Mouse (Mus musculus): ENCODE results near the gene Vkorc1l1.

Vkorc1l1 gene

GRCm38 (mm10) chr5:129997700-129998099 lies 55.9 kb downstream of the Vkorc1l1 start:
- in situ Hi-C loops (cut with MboI; ENCODE audit: unreplicated experiment in 2 of 2): loop anchor here (5.0 to 25.0 kb wide), 3 partner anchors 385 to 857 kb away; no protein-coding TSS in a partner anchor

DNA sequence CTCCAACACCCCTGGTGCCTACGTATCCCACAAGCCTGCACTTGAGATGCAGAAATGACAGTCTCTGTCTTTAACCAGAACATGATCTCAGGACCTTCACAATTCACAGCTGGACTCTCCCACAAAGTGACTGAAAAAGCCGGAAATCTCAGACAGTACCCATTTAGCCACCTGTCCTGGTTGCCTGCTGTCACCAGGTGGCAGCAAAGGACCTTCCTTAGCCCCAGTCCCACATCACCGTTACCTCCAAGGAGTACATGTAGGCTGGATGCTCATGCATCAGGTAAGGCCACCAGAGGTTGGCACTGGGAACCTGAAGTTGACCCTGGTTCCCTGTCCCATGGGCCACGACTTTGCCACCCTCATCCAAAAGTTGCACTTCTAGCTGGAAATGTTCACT lies 57.3 kb downstream of the Vkorc1l1 start:
- in situ Hi-C loops (cut with MboI; ENCODE audit: unreplicated experiment in 2 of 2): loop anchor here (5.0 to 25.0 kb wide), 3 partner anchors 387 to 856 kb away; no protein-coding TSS in a partner anchor

DNA sequence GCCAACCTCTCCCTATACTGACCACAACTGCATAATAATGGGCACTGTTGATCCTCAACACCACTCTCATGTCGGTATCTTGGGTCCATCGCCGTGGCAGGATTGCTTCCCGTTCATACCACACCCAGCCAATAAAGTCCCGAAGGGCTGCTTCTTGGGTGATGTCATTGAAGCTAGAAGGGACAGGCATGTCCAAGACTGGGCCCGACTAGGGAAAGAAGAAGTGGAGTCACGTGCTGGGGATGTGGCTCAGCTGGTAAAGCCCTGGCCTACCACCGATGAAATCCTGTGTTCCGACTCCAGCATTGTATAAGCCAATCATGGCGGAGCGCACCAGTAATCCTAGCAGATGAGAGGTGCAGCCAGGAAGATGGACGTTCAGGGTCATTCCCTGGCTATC lies 59.0 kb downstream of the Vkorc1l1 start:
- in situ Hi-C loops (cut with MboI; ENCODE audit: unreplicated experiment in 2 of 2): loop anchor here in 1 of 2 experiments (25.0 kb wide), 1 partner anchor 988 kb away; the partner anchor contains the start of genes Ran and Stx2

- in situ Hi-C loops (cut with MboI; ENCODE audit: unreplicated experiment in 2 of 2): loop anchor here in 1 of 2 experiments (25.0 kb wide), 1 partner anchor 989 kb away; the partner anchor contains the start of genes Ran and Stx2
These were observed 59.7 kb downstream of the Vkorc1l1 start for GRCm38 (mm10) chr5:130001356-130001987.

DNA sequence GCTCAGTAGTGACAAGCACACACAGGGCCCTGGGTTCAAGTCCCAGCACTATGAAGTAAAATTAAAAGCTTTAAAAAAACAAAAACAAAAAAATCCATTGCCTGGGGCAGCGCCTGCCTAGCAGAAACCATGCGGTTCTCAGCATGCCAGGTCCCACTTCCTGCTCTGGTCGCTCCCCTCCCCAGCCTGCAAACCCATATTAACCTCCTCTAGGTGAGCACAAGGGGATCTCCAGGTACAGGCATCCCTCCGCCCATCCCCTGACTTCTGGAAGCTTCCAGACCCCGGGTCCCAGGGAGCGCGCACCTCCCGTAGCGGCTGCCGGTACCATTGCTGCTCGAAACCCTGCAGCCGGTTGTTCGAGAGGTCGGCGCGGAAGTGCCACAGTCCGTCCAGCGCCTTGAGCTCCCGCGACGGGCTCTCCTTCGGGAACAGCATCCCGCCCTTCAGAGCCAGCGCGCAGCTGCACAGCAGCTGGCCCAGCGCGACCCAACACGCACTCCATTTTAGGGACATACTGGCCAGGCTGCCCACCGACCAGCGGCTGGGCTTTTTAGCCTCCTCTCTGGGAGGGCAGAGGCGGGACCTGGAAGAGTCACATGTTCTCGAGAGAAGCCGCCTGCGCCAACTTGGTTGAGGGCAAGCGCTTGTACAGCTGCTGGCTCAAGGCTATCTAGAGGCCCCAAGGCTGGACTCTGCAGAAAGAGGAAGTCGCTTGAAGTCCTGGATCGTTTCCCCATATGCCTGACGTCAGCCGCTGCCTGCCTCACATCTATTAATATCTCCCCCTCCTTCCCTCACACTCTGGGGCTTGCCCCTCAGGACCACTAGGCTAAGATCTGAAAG lies 60.8 kb downstream of the Vkorc1l1 start, which contains the start of gene Gusb:
TSS of gene Gusb (minus strand) at position 749 of the 846 bp plus-strand sequence.
- in situ Hi-C loops (cut with MboI; ENCODE audit: unreplicated experiment in 2 of 2): loop anchor here in 1 of 2 experiments (25.0 kb wide), 1 partner anchor 990 kb away; the partner anchor contains the start of genes Ran and Stx2

DNA sequence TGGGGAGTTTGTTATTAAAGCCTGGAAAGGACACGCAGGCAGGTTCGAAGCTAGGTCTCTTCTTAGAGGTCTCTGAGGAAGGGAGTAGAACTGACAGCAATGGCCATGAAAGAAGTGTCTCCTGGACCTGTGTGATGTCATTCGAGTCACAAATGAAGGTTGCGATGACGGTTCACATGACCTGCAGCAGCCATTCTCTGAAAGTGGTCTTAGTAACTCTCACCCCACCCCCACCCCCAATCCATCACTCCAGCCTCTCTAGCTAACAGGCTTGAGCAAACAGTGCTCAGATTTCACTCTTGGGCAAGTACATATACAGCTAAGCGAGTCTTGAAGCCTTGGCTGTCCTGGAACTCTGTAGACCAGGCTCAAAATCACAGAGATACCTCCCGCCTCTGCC lies 61.5 kb downstream of the Vkorc1l1 start:
- in situ Hi-C loops (cut with MboI; ENCODE audit: unreplicated experiment in 2 of 2): loop anchor here in 1 of 2 experiments (25.0 kb wide), 1 partner anchor 991 kb away; the partner anchor contains the start of genes Ran and Stx2

DNA sequence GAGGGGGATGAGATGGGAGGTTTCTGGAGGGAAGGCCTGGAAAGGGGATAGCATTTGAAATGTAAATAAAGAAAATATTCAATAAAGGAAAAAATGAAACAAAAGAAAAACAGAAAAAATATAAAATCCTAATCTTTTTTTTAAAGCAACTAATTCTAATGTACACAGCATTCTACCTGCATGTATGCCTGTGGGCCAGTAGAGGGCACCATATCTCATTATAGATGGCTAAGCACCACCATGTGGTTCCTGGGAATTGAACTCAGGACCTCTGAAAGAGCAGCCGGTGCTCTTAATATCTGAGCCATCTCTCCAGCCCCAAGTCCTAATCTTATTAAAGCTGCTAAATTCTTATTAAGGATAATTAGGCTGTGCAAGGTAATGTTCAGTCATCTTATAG lies 65.6 kb downstream of the Vkorc1l1 start:
- in situ Hi-C loops (cut with MboI; ENCODE audit: unreplicated experiment in 2 of 2): loop anchor here in 1 of 2 experiments (25.0 kb wide), 1 partner anchor 995 kb away; the partner anchor contains the start of genes Ran and Stx2

- in situ Hi-C loops (cut with MboI; ENCODE audit: unreplicated experiment in 2 of 2): loop anchor here in 1 of 2 experiments (25.0 kb wide), 1 partner anchor 996 kb away; the partner anchor contains the start of genes Ran and Stx2
These were observed 66.3 kb downstream of the Vkorc1l1 start for GRCm38 (mm10) chr5:130008034-130008590.

- in situ Hi-C loops (cut with MboI; ENCODE audit: unreplicated experiment in 2 of 2): loop anchor here in 1 of 2 experiments (25.0 kb wide), 1 partner anchor 997 kb away; the partner anchor contains the start of genes Ran and Stx2
These were observed 68.0 kb downstream of the Vkorc1l1 start for GRCm38 (mm10) chr5:130009784-130010183.

DNA sequence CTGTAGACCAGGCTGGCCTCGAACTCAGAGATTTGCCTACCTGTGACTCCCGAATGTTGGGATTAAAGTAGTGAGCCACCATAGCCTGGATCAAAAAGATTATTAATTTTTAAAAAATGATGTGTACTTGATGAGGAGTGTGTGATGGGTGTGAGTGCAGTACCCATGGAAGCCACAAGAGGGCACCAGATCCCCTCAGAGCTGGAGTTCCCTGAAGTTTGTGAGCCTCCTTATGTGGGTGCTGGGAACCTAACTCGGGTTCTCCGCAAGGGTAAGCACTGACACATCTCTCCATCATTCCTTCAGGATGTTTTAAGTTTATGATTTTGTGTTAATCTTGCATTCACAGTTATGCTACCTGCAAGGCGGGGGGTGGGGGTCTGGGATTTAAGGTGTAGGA lies 69.2 kb downstream of the Vkorc1l1 start:
- in situ Hi-C loops (cut with MboI; ENCODE audit: unreplicated experiment in 2 of 2): loop anchor here in 1 of 2 experiments (25.0 kb wide), 1 partner anchor 999 kb away; the partner anchor contains the start of genes Ran and Stx2

GRCm38 (mm10) chr5:130015104-130015503 lies 73.3 kb downstream of the Vkorc1l1 start:
- in situ Hi-C loops (cut with MboI; ENCODE audit: unreplicated experiment in 2 of 2): loop anchor here in 1 of 2 experiments (25.0 kb wide), 1 partner anchor 1003 kb away; the partner anchor contains the start of genes Ran and Stx2

DNA sequence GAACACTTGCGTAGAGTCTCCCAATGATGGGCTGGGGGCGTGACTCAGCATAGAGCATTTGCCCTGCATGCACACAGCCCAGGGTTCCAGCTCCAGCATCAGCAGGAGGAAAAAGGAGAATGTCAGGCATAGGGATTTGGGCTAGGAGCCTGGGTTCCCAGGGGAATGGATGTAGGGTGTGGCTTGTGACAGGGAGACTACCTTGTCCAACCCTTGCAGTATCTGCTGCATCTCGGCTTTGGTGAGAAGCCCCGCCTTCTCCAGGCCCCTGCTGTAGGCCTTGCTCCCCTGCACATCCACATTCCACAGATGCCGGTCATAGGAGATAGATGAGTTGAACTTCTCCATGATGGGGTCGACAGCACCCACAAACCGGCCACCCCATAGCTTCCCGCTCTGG lies 77.7 kb downstream of the Vkorc1l1 start:
- in situ Hi-C loops (cut with MboI; ENCODE audit: unreplicated experiment in 2 of 2): loop anchor here in 1 of 2 experiments (25.0 kb wide), 1 partner anchor 1007 kb away; the partner anchor contains the start of genes Ran and Stx2

DNA sequence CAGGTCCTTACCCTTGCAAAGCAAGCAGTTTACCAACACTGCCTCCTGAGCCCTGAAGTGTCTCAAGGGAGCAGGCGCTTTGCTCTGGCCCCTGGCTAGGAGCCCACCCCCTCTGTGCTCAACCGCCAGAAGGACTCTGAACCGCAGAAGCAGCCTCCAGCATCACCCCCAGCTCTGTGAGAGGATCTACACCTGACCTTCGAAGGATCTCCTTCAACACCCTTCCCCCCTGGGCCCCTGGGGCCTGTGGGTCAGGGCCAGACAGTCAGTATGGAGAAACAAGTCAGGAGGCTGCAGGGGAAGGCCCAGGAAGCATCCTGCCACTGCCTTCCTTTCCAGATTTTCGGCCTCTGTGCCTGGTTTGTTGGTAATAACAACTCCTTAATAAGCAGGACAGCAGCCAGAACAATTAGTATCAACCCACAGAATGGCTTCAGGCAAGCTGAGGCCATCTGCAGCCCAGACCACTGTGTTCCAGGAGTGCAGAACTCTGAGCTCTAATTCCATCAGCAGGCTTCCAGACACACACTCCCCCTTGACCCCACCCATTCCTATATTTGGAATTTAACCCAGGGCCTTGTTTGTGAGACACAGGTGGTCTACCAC lies 79.7 kb downstream of the Vkorc1l1 start:
- in situ Hi-C loops (cut with MboI; ENCODE audit: unreplicated experiment in 2 of 2): loop anchor here in 1 of 2 experiments (10.0 to 25.0 kb wide), 2 partner anchors 233 to 1009 kb away; partner anchors contain the start of genes Ran, Sbds, Stx2 and Tyw1

GRCm38 (mm10) chr5:130022366-130022765 lies 80.6 kb downstream of the Vkorc1l1 start:
- in situ Hi-C loops (cut with MboI; ENCODE audit: unreplicated experiment in 2 of 2): loop anchor here in 1 of 2 experiments (10.0 to 25.0 kb wide), 2 partner anchors 232 to 1010 kb away; partner anchors contain the start of genes Ran, Sbds, Stx2 and Tyw1

GRCm38 (mm10) chr5:130023067-130023766 lies 81.4 kb downstream of the Vkorc1l1 start:
- in situ Hi-C loops (cut with MboI; ENCODE audit: unreplicated experiment in 2 of 2): loop anchor here in 1 of 2 experiments (10.0 to 25.0 kb wide), 2 partner anchors 232 to 1011 kb away; partner anchors contain the start of genes Ran, Sbds, Stx2 and Tyw1

- in situ Hi-C loops (cut with MboI; ENCODE audit: unreplicated experiment in 2 of 2): loop anchor here in 1 of 2 experiments (10.0 to 25.0 kb wide), 2 partner anchors 231 to 1012 kb away; partner anchors contain the start of genes Ran, Sbds, Stx2 and Tyw1
These were observed 82.2 kb downstream of the Vkorc1l1 start for GRCm38 (mm10) chr5:130023767-130024539.

GRCm38 (mm10) chr5:130027134-130027533 lies 85.4 kb downstream of the Vkorc1l1 start:
- in situ Hi-C loops (cut with MboI; ENCODE audit: unreplicated experiment in 2 of 2): loop anchor here in 1 of 2 experiments (10.0 kb wide), 1 partner anchor 228 kb away; the partner anchor contains the start of genes Sbds and Tyw1

DNA sequence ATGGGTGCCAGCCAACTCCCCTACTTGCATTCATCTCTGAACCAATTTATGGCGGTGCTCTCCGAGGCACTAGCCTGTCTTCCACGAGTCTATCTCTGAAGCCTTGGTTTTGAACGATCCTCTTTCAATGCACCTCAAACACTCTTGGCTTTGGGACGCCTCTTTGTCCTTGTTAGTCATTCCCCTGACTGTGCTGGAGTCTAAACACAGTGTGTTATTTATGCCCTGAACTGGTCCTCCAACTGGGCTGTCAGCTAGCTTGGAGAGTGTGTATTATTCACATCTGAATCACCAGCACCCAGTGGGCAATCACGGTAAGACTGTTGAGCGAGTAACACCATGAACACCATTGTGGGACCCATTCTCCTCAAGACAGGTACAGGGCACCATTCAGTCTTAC lies 85.9 kb downstream of the Vkorc1l1 start:
- in situ Hi-C loops (cut with MboI; ENCODE audit: unreplicated experiment in 2 of 2): loop anchor here in 1 of 2 experiments (10.0 kb wide), 1 partner anchor 227 kb away; the partner anchor contains the start of genes Sbds and Tyw1
